Mouse (Mus musculus): ENCODE measurements around the gene Fmo3. TPM values are rescaled to one million over a fixed set of nuclear protein-coding genes. Genes with fewer than 3 reads are reported as not detected.

Gene Fmo3
- not detected in 2 replicates for polyA plus RNA-seq (2014; fragmentation: Nextera tagmentation; extraction: Ambion mirVana)

- ATAC-seq (ENCODE audit: insufficient number of reproducible peaks, low FRiP score, low TSS enrichment, low read depth) = no peak
- Histone ChIP-seq H3K4me3 (ENCODE audit: low read depth, low read length) (no peak within 1 kb of the TSS), H3K4me1 (ENCODE audit: control insufficient read depth, insufficient read depth, low read length) (no peaks in the 10 kb centered on the region), H3K36me3 (ENCODE audit: control insufficient read depth, insufficient read depth, low read length) (no peaks in the 10 kb centered on the region), H3K9ac (ENCODE audit: low read length) (no peak within 1 kb of the TSS), H3K9me3 (ENCODE audit: control insufficient read depth, low read length) (no peaks in the 10 kb centered on the region), H3K27me3 (ENCODE audit: control insufficient read depth, insufficient read depth, low read length) (no peaks in the 10 kb centered on the region), H3K4me2 (ENCODE audit: low read depth, severe bottlenecking) (no peak within 1 kb of the TSS), H3K27ac (replicated peaks; ENCODE audit: low read depth, low read length) (no peak within 1 kb of the TSS)
- DNase-seq (ENCODE audit: low spot score) = no peak
- 82% methylated on average over 1 of the region's 1 CpGs for WGBS
Measured at GRCm38 (mm10) chr1:162984428-162984827, at the start of gene Fmo3. Fmo3 (minus strand) TSS chr1:162984528.

GRCm38 (mm10) chr1:163023075-163023474 is 38.7 kb upstream of the Fmo3 start:
- no peaks in the 10 kb centered on the region for H3K4me1 ChIP-seq (ENCODE audit: control insufficient read depth, insufficient read depth, low read length)
- ATAC-seq (ENCODE audit: insufficient number of reproducible peaks, low FRiP score, low TSS enrichment, low read depth) = no peak
- H3K36me3 ChIP-seq (ENCODE audit: control insufficient read depth, insufficient read depth, low read length) = no peaks in the 10 kb centered on the region
- no peak overlapping the region for H3K4me2 ChIP-seq (ENCODE audit: low read depth, severe bottlenecking)
- H3K9ac ChIP-seq (ENCODE audit: low read length) = no peak overlapping the region
- no peak overlapping the region for H3K27ac ChIP-seq (replicated peaks; ENCODE audit: low read depth, low read length)
- H3K9me3 ChIP-seq (ENCODE audit: control insufficient read depth, low read length) = no peaks in the 10 kb centered on the region
- no peak overlapping the region for H3K4me3 ChIP-seq (ENCODE audit: low read depth, low read length)
- no peak for DNase-seq (ENCODE audit: low spot score)
- no peaks in the 10 kb centered on the region for H3K27me3 ChIP-seq (ENCODE audit: control insufficient read depth, insufficient read depth, low read length)

GRCm38 (mm10) chr1:163009220-163009619 is 24.9 kb upstream of the Fmo3 start:
- Histone ChIP-seq H3K4me1 (ENCODE audit: control insufficient read depth, insufficient read depth, low read length) (no peaks in the 10 kb centered on the region), H3K27me3 (ENCODE audit: control insufficient read depth, insufficient read depth, low read length) (no peaks in the 10 kb centered on the region), H3K4me3 (ENCODE audit: low read depth, low read length) (no peak overlapping the region), H3K36me3 (ENCODE audit: control insufficient read depth, insufficient read depth, low read length) (no peaks in the 10 kb centered on the region), H3K9ac (ENCODE audit: low read length) (no peak overlapping the region), H3K27ac (replicated peaks; ENCODE audit: low read depth, low read length) (no peak overlapping the region), H3K9me3 (ENCODE audit: control insufficient read depth, low read length) (no peaks in the 10 kb centered on the region), H3K4me2 (ENCODE audit: low read depth, severe bottlenecking) (no peak overlapping the region)
- 74% methylated on average over 3 of the region's 3 CpGs for WGBS
- ATAC-seq (ENCODE audit: insufficient number of reproducible peaks, low FRiP score, low TSS enrichment, low read depth) (no peak), DNase-seq (ENCODE audit: low spot score) (no peak)

- H3K27me3 ChIP-seq (ENCODE audit: control insufficient read depth, insufficient read depth, low read length) = no peaks in the 10 kb centered on the region
- H3K4me3 ChIP-seq (ENCODE audit: low read depth, low read length) = no peak overlapping the region
- WGBS = 92% methylated on average over 2 of the region's 2 CpGs
- ATAC-seq (ENCODE audit: insufficient number of reproducible peaks, low FRiP score, low TSS enrichment, low read depth) (no peak), DNase-seq (ENCODE audit: low spot score) (no peak)
- H3K4me1 ChIP-seq (ENCODE audit: control insufficient read depth, insufficient read depth, low read length) = no peaks in the 10 kb centered on the region
- no peaks in the 10 kb centered on the region for H3K9me3 ChIP-seq (ENCODE audit: control insufficient read depth, low read length)
- no peak overlapping the region for H3K27ac ChIP-seq (replicated peaks; ENCODE audit: low read depth, low read length)
- no peak overlapping the region for H3K4me2 ChIP-seq (ENCODE audit: low read depth, severe bottlenecking)
- no peak overlapping the region for H3K9ac ChIP-seq (ENCODE audit: low read length)
- no peaks in the 10 kb centered on the region for H3K36me3 ChIP-seq (ENCODE audit: control insufficient read depth, insufficient read depth, low read length)
Measured at GRCm38 (mm10) chr1:163003496-163003895, 19.2 kb upstream of the Fmo3 start.

GRCm38 (mm10) chr1:163001271-163001829 is 17.0 kb upstream of the Fmo3 start:
- ATAC-seq (ENCODE audit: insufficient number of reproducible peaks, low FRiP score, low TSS enrichment, low read depth) (no peak), DNase-seq (ENCODE audit: low spot score) (no peak)
- Histone ChIP-seq H3K4me2 (ENCODE audit: low read depth, severe bottlenecking) (no peak overlapping the region), H3K36me3 (ENCODE audit: control insufficient read depth, insufficient read depth, low read length) (no peaks in the 10 kb centered on the region), H3K27me3 (ENCODE audit: control insufficient read depth, insufficient read depth, low read length) (no peaks in the 10 kb centered on the region), H3K27ac (replicated peaks; ENCODE audit: low read depth, low read length) (no peak overlapping the region), H3K9me3 (ENCODE audit: control insufficient read depth, low read length) (no peaks in the 10 kb centered on the region), H3K9ac (ENCODE audit: low read length) (no peak overlapping the region), H3K4me1 (ENCODE audit: control insufficient read depth, insufficient read depth, low read length) (no peaks in the 10 kb centered on the region), H3K4me3 (ENCODE audit: low read depth, low read length) (no peak overlapping the region)
- 77% methylated on average over 4 of the region's 4 CpGs for WGBS

GRCm38 (mm10) chr1:162987546-162987945 is 3.2 kb upstream of the Fmo3 start:
- H3K4me2 ChIP-seq (ENCODE audit: low read depth, severe bottlenecking) = no peak overlapping the region
- H3K36me3 ChIP-seq (ENCODE audit: control insufficient read depth, insufficient read depth, low read length) = no peaks in the 10 kb centered on the region
- H3K9me3 ChIP-seq (ENCODE audit: control insufficient read depth, low read length) = no peaks in the 10 kb centered on the region
- no peak overlapping the region for H3K4me3 ChIP-seq (ENCODE audit: low read depth, low read length)
- 91% methylated on average over 3 of the region's 3 CpGs for WGBS
- H3K27me3 ChIP-seq (ENCODE audit: control insufficient read depth, insufficient read depth, low read length) = no peaks in the 10 kb centered on the region
- no peak overlapping the region for H3K9ac ChIP-seq (ENCODE audit: low read length)
- H3K27ac ChIP-seq (replicated peaks; ENCODE audit: low read depth, low read length) = no peak overlapping the region
- H3K4me1 ChIP-seq (ENCODE audit: control insufficient read depth, insufficient read depth, low read length) = no peaks in the 10 kb centered on the region
- no peak for DNase-seq (ENCODE audit: low spot score)
- ATAC-seq (ENCODE audit: insufficient number of reproducible peaks, low FRiP score, low TSS enrichment, low read depth) = no peak

GRCm38 (mm10) chr1:162986777-162987176 is 2.4 kb upstream of the Fmo3 start:
- H3K4me2 ChIP-seq (ENCODE audit: low read depth, severe bottlenecking) = no peak overlapping the region
- no peak for ATAC-seq (ENCODE audit: insufficient number of reproducible peaks, low FRiP score, low TSS enrichment, low read depth)
- H3K27ac ChIP-seq (replicated peaks; ENCODE audit: low read depth, low read length) = no peak overlapping the region
- no peaks in the 10 kb centered on the region for H3K27me3 ChIP-seq (ENCODE audit: control insufficient read depth, insufficient read depth, low read length)
- H3K9ac ChIP-seq (ENCODE audit: low read length) = no peak overlapping the region
- H3K4me1 ChIP-seq (ENCODE audit: control insufficient read depth, insufficient read depth, low read length) = no peaks in the 10 kb centered on the region
- H3K9me3 ChIP-seq (ENCODE audit: control insufficient read depth, low read length) = no peaks in the 10 kb centered on the region
- WGBS = 87% methylated on average over 1 of the region's 1 CpGs
- no peaks in the 10 kb centered on the region for H3K36me3 ChIP-seq (ENCODE audit: control insufficient read depth, insufficient read depth, low read length)
- DNase-seq (ENCODE audit: low spot score) = no peak
- H3K4me3 ChIP-seq (ENCODE audit: low read depth, low read length) = no peak overlapping the region

- no peak overlapping the region for H3K27ac ChIP-seq (replicated peaks; ENCODE audit: low read depth, low read length)
- ATAC-seq (ENCODE audit: insufficient number of reproducible peaks, low FRiP score, low TSS enrichment, low read depth) (no peak), DNase-seq (ENCODE audit: low spot score) (no peak)
- no peaks in the 10 kb centered on the region for H3K36me3 ChIP-seq (ENCODE audit: control insufficient read depth, insufficient read depth, low read length)
- H3K27me3 ChIP-seq (ENCODE audit: control insufficient read depth, insufficient read depth, low read length) = no peaks in the 10 kb centered on the region
- H3K4me2 ChIP-seq (ENCODE audit: low read depth, severe bottlenecking) = no peak overlapping the region
- 89% methylated on average over 2 of the region's 2 CpGs for WGBS
- no peaks in the 10 kb centered on the region for H3K9me3 ChIP-seq (ENCODE audit: control insufficient read depth, low read length)
- H3K4me3 ChIP-seq (ENCODE audit: low read depth, low read length) = no peak overlapping the region
- no peak overlapping the region for H3K9ac ChIP-seq (ENCODE audit: low read length)
- H3K4me1 ChIP-seq (ENCODE audit: control insufficient read depth, insufficient read depth, low read length) = no peaks in the 10 kb centered on the region
Measured at GRCm38 (mm10) chr1:162986121-162986748, 1.9 kb upstream of the Fmo3 start.

- H3K4me2 ChIP-seq (ENCODE audit: low read depth, severe bottlenecking) = no peak overlapping the region
- no peaks in the 10 kb centered on the region for H3K9me3 ChIP-seq (ENCODE audit: control insufficient read depth, low read length)
- no peak overlapping the region for H3K4me3 ChIP-seq (ENCODE audit: low read depth, low read length)
- no peak for DNase-seq (ENCODE audit: low spot score)
- H3K36me3 ChIP-seq (ENCODE audit: control insufficient read depth, insufficient read depth, low read length) = no peaks in the 10 kb centered on the region
- no peaks in the 10 kb centered on the region for H3K27me3 ChIP-seq (ENCODE audit: control insufficient read depth, insufficient read depth, low read length)
- WGBS = 72% methylated on average over 2 of the region's 2 CpGs
- no peak overlapping the region for H3K27ac ChIP-seq (replicated peaks; ENCODE audit: low read depth, low read length)
- no peak overlapping the region for H3K9ac ChIP-seq (ENCODE audit: low read length)
- H3K4me1 ChIP-seq (ENCODE audit: control insufficient read depth, insufficient read depth, low read length) = no peaks in the 10 kb centered on the region
- ATAC-seq (ENCODE audit: insufficient number of reproducible peaks, low FRiP score, low TSS enrichment, low read depth) = no peak
Measured at GRCm38 (mm10) chr1:162963556-162963955, 20.8 kb downstream of the Fmo3 start.

Data from limb, embryonic 11.5 days (tissue).